Mouse (Mus musculus) leukemia stem cell, adult 10-12 weeks (primary cell): ENCODE data around the gene Tfap2c. TPM values are rescaled to one million over a fixed set of nuclear protein-coding genes. Genes with fewer than 3 reads are reported as not detected.

Source experiments
- polyA plus RNA-seq: library from polyadenylated mRNA; stranded (reverse); fragments of >175 nt; gene quantifications from 2 replicates; pipeline ENCODE4 v1.2.3, GENCODE M21; 2012; ENCODE audit warnings: low replicate concordance

Gene Tfap2c
- polyA plus RNA-seq, result not detected in 2 replicates

GRCm38 (mm10) chr2:172549371-172550155, at the start of gene Tfap2c:
TSS of gene Tfap2c (plus strand) at chr2:172549593.

Other genes with a start within 250 kb of the Tfap2c start
- gene Fam210b, start 204.0 kb upstream of the Tfap2c start, polyA plus RNA-seq, result 39.8 and 42.5 TPM in 2 replicates
- gene Aurka, start 179.1 kb upstream of the Tfap2c start, polyA plus RNA-seq, result 16.7 and 42.4 TPM in 2 replicates
- gene Cstf1, start 178.9 kb upstream of the Tfap2c start, polyA plus RNA-seq, result 3.8 and 19.3 TPM in 2 replicates
- gene Cass4, start 155.8 kb upstream of the Tfap2c start, polyA plus RNA-seq, result 0.17 and 0.36 TPM in 2 replicates
- gene Rtf2, start 109.0 kb upstream of the Tfap2c start, polyA plus RNA-seq, result 14.3 and 25.4 TPM in 2 replicates
- gene Gcnt7, start 91.0 kb upstream of the Tfap2c start, polyA plus RNA-seq, result not detected in 2 replicates
- not detected in 2 replicates for gene Fam209, start 77.1 kb upstream of the Tfap2c start, polyA plus RNA-seq